Mouse (Mus musculus): ENCODE data around the gene Sgk2.

The Sgk2 gene

DNA sequence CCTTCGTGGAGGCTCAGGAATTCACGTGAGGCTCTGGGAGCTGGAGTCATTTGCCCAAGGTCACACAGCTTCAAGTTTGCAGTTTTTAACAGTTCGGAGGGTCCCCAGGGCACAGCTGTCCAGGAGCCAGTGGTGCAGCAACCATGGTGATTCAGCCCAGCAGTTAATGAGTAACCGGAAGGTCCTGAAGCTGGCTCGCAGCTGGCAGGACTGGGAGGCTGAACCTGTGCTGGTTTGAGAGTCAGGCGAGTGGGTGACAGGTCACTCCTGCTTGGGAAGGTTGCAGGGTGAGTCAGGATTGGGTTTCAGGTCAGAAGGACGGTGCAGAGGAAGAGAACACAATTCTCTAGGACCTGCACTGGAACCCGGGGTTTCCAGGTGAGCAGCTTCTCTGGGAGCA is at the start of gene Sgk2:
TSS of gene Sgk2 (plus strand) at position 113 of the 400 bp plus-strand sequence.
- DNase-seq = no peak

DNA sequence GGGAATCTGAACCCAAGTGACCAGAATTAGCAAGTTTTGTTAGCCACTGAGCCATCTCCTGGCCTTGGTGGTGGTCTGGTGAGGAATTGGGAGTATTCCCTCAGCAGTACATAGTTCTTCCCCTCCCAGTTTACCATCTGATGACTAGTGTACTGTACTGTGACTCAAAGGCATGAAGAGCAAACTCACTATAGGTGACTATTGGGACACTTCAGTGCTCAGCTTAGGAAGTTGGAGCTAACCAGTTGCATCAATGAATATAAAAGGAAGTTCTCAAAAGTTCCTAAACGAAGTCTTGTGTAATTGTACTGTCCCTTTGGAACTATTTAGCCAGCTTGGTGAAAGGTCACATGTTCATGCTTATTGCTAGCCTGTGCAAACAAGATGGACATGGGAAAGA is 47.6 kb upstream of the Sgk2 start:
- DNase-seq = no peak

DNA sequence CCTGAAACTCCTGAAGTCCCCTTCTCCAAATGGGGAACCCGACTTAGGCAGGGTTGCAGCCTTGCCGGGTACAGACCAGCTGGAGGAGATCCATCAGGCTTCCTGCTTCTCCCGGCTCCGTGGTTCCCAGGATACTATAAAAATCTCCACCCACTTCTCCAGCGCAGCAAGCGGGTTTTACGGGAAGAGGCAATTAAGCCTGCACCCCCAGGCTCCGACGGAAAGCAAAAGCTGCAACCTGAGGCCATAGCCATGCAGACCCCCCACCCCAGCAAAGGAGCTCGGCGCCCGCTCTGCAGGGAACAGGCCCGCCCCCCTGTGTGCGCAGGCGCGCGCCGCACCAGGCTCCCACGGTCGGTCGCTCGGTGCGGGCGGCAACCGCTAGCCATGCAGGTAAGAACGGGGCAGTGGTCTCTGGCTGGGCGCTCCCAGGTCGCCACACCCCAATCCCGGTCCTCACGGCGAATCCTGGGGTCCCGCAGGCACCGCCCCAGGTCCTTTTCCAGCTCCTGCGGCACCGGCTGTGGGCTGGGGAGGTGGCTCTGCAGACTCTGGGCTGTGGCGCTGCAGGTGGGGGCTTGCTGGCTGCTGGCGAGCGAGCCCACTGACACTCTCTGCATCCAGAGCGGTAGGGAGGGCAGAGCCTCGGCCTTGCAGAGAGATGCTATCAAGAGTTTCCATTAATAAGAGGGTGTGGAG is 43.8 kb upstream of the Sgk2 start, which contains the start of gene L3mbtl1:
TSS of gene L3mbtl1 (plus strand) at position 325 of the 699 bp plus-strand sequence.
- DNase-seq = no peak

DNA sequence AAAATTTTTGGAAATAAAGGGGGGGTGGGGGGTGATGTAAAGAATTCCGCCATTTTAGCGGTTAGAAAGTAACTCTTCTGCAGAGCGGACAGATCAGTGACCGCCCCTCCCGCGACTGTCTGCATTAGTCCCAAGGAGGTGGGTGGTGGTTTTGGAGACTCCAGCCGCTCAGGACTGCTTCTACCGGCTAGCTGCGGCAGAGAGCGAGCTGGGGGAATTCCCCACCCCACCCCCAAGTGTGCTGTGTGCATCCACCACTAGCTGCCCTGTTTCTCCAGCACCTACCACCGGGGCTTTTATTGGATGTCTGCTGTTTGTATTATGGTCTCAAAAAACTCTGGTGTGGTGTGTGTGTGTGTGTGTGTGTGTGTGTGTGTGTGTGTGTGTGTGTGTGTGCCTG is 43.2 kb upstream of the Sgk2 start:
- no peak for DNase-seq

DNA sequence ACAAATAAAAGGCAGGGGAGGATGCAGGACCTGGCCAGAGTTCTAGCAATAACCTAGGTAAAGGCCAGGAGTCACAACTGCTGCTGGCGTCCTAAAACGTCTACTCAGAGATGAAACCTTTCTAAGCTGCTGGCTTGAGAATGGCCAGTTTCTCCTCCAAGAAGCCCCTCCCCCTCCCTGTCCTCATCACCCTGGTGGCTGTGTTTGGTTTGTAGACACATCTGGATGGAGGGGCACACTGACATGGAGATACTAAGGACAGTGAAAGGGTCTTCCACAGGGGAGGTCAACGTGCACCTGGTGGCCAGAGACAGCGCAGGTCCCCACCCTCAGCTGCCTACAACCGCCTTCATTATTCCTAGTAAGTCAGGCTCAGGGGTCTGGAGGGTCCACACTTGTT is 40.2 kb upstream of the Sgk2 start:
- no peak for DNase-seq

DNA sequence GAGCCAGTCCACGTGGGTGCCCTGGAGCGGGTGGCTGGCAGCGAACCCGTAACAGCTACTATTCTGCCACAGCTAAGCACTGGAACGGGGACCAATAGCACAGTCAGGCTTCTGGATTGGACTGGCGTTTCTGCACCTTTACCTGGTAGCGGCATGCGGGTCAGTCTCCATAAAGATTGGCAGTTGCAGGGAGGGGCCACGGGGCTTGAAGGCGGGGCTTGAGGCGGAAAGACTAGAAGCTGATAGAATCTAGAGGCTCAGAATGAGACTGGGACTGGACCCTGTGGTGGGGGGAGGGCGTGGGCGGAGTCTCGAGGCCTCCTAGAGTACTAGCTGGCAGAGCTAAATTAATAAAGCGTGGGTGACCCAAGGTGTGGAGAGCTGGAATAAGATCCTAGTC is 39.4 kb upstream of the Sgk2 start:
- DNase-seq = no peak

DNA sequence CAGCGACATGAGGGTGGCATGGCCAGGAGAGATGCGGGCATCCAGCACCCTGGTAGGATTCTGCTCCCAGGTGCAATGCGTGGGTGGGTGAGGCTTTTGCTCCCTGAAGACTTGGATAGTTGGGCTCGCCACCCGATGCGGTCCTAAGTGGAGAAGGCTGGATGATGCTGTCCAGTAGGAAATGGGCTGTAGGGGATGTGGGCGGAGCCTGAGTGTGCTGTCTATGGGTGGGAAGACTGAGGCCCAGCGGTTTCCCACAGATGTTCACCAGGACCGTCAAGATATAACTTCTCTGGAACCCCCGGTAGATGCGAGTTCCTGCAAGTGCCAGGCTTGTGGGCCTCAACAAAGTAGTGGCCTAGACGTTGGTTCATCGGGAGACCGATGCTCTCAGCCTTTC is 38.9 kb upstream of the Sgk2 start:
- no peak for DNase-seq

DNA sequence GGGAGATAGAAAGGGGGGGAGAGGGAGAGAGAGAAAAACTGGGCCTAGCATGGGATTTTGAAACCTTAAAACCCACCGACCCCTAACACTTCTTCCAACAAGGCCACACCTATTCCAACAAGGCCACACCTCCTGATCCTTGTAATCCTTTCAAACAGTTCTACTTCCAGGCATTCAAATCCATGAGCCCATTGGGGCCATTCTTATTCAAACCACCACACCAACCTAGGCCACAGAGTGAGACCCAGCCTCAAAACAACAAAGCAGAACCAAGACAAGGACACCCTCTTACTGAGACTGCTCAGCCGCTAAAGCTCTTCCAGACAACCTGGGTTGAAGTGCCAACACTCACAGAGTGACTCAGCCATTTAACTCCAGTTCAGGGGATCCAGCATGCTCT is 36.4 kb upstream of the Sgk2 start:
- no peak for DNase-seq

DNA sequence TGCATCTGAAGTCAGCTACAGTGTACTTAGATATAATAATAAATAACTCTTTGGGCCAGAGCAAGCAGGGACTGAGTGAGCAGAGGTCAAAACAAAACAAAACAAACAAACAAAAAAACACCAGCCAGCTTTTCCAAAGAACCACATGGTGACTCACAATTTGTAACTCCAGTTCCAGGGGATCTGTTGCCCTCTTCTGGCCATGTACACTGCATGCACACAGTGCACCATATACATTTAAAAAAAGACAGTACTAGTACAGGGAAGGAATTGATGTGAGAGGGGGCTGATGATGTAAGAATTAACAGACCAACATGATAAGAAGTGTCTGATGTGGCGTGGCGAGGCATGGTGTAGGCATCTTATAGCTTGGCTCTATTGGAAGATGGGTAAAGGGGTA is 30.3 kb upstream of the Sgk2 start:
- no peak for DNase-seq

DNA sequence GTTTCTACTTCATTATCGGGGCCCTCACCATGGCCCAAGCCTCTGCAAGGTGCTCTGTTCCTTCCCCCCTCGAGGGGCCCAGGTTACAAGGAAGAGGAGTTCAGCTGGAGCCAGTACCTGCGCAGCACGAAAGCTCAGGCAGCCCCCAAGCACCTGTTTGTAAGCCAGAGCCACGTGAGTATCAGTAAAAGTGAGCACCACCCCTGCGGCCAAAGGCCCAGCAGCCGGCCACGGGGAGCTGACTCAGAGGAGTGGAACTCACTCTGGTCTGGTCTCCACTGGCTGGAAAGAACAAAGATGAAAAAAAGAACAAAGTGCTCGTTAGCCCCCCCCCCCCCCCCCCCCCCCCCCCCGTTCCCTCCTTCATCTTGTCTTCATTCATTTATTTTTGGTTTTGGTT is 25.8 kb upstream of the Sgk2 start:
- no peak for DNase-seq

DNA sequence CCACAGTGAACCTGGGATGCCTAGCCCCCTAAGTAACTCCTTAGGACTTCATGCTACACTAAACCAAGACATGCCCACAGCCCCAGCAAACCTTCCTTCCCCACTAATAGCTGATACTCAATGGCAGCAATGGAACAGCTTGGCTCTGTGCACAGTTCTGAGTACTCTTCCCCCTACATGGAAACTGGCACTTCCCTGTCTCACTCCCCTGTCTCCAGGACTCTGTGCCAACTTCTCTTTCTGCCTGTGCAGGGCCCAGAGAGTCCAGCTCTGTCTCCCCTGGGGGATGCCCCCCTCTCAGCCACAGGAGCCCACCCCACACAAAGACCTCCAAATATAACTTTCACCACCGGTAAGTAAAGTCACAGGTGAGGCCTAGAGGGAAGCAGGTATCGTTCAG is 20.4 kb upstream of the Sgk2 start:
- no peak for DNase-seq

DNA sequence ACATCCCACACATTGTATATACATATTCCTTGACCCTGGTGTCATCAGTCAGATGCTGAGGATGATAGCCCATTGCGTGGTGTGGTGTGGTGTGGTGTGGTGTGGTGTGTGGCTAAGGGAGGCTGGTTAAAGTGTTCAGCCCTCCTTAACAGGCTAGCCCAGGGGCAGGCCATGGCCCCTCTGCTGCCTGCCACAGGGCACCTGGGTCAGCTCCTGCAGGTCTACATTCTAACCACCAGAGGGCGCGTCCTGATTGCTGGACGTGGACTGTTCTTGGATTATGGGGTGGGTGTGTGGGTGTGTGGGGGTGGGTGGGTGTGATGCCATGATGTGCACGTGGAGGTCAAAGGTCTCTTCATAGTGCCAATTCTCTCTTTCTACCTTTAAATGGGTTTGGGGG is 18.8 kb upstream of the Sgk2 start:
- peak; percentile 40 for DNase-seq

DNA sequence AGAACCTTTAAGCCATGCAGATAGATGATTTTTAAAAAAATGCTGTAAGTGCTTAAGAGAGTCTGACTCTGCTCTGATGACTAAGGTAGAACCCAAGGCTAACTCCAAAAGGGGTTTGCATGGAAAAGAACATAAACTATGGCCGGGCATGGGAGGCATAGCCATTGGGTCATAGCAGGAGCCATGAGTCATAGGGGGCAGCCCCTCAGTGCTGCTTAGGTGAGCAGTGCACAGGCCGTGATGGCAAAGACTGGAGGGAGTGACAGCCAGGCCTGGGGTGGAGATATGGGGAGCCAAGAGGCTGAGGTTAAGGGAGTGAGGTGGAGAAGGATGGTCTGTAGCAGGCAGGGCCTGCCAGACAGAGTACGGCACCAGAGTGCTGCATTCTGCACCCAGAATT is 18.0 kb upstream of the Sgk2 start:
- DNase-seq = no peak

DNA sequence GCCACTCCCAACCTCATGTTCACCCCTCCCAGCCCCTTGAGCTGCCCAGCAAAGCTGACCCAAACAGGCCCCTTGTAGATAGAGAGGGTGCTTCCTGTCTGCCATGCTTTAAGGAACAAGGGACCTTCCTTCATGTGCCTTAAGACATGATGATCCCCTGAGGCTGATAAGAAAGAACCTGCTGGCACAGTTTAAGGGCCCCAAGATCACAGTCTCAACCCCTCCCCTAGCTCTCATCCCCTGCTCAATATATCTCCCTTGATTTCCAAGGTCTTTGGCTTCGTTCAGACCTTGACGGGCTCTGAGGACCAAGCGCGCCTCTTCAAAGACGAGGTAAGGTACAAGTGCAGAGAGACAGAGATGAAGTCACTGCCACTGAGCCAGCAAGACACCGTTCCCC is 16.2 kb upstream of the Sgk2 start:
- no peak for DNase-seq

DNA sequence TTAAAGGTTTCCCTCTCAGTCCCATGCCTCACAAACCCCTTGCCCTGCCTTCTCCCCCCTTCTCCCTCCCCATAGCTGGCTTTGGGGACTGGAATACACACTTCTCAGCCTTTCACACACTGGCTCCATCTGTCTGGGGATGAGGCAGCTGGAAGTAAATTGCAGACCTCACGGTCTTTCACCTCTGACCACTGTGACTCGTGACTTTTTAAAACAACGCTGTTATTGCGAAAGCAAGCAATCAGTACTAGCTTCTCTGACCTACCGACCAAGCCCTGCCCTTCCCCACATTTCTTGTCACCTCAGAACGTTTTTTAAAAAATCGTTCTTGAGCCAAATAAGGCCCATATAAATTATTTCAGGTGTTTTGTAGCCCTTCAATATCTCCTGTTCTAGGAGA is 14.4 kb upstream of the Sgk2 start:
- no peak for DNase-seq

DNA sequence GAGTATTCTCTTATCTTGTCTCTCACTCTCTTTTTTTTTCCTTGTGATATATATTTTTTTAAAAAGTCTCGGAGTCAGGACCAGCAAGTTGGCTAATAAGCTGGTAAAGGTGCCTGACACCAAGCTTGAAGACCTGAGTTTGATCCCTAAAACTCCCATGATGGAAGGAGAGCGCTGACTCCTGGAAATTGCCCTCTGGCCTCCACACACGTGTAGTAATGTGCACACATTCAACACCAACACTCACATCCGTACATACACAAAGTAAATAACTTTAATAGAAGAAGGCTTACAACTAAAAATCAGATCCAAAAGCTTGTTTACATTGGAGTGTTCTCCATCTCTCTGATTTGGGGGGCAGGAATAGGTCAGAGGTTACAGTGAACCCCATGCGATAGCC is 13.9 kb upstream of the Sgk2 start:
- DNase-seq = no peak

DNA sequence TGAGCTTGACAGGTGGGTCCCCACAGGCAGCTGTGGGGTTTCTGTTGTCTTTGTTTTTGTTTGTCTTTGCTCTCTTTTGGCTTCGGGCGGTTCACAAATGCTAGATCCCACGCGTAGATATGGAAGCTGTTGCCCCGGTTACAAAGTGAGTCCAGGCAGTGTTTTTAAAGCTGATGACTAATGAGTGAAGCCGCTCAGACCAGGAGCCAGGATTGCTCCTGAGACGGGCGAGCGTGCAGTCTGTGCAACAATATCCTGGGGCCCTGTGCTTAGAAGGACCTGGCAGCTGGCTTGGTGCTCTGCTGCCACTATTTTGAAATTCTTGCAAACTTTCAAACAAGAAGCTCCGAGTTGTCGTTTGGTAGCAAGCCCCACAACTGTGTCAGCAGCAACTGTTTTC is 13.5 kb upstream of the Sgk2 start:
- DNase-seq = no peak

DNA sequence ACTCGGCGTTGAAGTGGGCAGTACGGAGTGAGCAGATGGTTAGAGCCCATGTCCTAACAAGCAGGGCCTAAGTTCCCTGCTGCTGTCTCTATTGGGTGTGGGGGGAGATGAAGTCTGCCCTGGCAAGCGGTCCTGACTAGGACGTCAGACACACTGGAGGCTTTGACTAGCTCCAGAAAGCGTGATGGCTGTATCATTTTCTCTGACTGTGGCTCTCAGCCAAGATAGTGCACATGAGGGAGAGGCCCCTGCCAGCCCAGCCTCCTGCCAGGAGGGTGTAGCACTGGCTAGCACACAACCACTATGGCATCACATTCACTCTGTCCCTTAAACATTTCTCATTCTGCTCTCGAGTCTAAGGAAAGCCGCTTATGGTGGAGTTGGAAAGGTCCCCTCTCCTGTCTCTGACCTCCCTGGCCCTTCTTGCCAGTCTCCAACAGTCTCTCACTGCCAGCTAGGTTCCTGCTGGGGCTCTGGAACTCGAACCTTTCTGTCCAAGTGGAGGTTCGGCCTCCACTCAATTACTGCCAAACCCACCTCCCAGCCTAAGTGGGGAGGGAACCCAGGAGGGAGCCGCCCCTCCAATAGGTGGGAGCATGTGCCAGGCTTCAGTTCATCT is 11.9 kb upstream of the Sgk2 start:
- no peak for DNase-seq

DNA sequence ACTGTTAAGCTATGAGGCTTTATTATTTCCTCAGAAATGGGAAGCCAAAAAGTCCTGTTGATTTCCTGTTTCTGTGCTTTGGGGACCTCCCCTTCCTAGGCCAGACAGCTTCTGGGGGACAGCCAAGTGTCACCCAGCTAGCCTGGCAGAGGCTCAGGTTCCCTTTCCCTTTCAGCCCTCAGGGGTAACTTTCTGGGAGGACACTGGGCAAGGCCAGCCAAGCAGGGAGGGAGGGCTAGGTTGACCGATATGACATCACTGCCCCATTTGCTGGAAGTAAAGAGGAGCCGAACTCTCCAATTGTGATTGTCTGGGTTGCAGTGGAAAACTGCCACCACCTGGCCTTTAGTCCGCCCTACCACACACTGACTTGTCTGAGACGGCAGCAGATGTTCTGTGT is 11.1 kb upstream of the Sgk2 start:
- no peak for DNase-seq

DNA sequence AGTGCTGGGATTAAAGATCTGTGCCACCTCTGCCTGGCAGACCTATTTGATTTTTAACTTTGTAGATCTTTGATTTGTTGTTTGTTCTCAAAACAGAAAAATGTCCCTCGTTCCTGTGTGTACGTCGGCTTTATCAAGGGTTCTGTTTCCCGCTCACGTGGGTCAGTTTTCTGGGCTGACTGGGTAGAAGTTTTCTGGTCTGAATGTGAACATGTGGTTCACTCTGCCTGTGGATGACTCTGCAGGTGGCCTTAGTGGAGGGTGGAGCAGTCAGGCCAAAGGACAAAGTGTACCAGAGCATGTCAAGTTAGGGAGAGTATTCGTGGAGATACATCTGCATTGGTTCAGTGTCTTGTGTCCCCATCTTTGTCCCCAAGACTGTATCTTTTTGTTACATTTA is 2.7 kb upstream of the Sgk2 start:
- DNase-seq = no peak

DNA sequence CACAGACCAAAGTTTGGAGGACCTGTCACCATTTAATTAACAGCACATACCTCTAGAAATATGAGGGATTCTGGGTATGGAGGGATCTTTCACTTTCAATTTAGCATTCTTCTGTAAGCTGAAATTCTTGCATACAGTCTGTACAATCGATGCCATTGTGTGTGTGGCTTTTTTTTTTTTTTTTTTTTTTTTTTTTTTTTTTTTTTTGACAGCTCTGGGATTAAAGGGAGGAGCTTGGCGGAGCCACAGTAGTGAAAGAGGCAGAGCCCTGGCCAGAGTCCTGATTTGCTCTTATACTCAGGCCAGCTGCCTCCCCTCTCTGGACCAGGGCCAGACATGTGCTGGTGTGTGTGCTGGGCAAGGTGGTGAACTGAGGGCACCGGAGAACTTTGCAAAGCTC is 1.2 kb upstream of the Sgk2 start:
- DNase-seq = no peak

DNA sequence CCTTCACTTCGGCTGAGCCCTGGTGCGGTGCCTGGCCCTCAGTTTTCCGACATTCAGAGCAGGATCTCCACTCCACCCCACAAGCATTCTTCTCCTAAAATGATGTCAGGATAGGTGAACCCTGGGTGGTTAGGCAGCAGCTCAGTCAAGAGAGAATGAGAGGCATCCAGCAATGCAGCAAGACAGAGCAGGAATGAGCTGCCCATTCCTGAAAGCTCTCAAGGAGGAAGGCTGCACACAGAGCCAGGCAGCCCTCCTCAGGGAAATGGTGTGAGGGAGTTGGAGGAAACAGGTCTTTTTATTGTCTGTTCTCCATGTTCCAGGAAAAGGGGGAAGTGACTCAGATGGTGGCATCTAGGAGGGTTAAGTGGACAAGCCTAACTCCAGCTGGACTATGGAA is 366 bp upstream of the Sgk2 start:
- no peak for DNase-seq

DNA sequence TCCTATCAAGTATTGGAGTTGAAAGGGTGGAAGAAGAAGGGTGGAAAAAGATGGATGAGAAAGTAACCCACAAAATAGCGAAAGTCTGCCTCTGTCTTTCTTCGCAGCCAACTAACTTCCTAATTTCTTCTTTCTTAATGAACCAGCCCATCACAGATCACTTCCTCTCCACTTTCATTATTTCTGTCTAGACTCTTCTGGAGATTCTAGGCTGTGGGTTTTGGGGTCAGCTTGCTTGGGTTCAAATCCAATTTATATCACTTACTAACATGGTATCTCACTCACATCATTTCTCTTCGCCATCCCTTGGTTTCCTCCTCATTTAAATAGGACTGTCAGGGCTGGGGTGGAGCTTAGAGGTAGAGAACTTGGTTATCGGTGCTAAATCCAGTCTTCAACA is 1.1 kb downstream of the Sgk2 start:
- no peak for DNase-seq

DNA sequence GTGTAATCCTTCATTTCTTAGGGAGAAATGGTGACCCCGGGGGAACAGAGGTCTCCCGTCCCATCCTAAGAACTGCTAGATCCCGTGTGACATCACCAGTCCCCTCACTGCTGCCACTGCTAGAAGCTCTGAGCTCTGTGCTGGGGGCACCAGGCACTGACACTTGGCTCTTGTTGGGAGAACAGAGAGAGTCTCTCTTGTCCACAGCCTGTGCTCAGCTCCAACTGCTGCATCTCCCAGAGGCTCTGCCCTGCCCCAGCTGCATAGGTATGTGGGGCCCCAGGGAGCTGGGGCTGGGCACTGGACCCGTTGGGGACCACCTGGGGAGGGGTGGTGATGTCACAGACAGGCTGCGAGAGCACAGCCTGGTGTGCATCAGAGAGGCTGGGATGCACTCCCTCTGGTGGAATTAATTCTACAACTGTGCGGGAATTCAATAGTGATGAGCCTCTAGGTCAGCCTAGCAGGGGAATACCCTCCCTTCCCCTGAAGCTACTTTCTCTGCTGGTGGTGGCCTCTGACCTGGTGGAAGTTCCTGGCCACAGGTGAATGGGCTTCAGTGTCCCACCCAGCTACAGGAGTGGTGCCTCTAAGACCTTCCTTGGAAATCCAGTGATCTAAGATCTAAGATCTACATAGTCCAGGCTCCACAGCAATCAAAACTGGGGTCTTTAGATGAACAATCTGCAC is 4.4 kb downstream of the Sgk2 start:
- no peak for DNase-seq

DNA sequence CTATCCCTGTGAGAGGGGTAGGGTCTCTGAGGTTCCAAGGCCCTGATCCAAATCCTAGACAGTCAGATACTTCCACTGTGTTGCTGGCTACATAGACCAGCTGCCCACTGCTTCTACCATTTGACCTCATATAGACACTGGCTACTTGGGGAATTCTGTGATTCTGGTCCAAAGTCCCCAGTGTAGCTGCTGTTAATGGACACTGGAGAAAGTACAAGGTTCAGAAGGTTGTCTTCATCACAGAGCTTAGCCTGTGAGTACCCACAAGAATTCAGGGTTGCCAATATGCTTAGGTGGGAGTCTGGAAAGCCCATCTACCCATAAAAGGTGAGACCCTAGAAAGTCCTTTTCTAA is 4.9 kb downstream of the Sgk2 start:
- no peak for DNase-seq

Data from thymus, postnatal 25 days (tissue).